Mouse (Mus musculus): Measurements from ENCODE around the gene 1700122O11Rik. TPM values are rescaled to one million over a fixed set of nuclear protein-coding genes. Genes with fewer than 3 reads are reported as not detected.
A peak's percentile ranks its signal among the peaks of the same experiment; 100 is the strongest.

Gene 1700122O11Rik
- not detected for total RNA-seq (2021)

DNA sequence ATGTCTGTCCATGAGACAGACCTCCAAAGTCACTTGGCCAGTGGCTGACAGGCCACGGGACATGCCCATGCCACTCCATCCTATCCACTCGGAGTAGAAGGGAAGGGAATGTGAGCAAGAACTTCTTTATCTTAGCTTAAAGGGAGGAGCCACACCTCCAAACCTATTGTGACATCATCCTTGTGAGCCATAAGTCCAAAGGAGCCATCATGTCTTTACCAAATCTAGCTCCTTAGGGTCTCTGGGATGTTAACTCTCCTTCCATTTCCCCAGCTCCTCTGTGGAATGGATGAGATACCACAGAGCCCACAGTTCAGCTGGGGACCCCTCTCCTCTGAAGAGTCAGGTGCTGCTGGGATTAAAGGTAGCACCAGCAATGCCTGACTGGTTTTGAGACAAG is at the start of gene 1700122O11Rik:
Gene 1700122O11Rik, minus strand, starts transcription at position 101 of the 400 bp plus-strand sequence.
- no peak for DNase-seq
- intact Hi-C loops (cut with DNase I) = no loop called here

DNA sequence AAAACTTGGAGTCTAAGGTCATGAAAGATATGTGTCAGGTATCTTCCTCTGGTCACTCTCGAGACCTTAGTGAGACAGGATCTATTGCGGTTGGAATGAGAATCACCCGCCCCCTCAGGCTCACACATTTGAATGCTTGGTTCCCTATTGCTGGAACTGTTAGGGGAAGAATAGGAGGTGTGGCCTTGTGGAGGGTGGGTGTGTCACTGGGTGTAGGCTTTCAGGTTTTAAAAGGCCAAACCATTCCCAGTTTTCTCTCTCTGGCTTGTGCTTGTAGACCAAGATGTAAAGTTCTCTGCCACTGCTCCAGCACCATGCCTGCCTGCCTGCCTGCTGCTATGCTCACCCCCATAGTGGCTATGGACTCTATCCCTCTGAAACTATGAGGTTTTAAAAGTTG is 42.5 kb upstream of the 1700122O11Rik start:
- no peak for DNase-seq
- intact Hi-C loops (cut with DNase I) = no loop called here

GRCm38 (mm10) chr17:48067729-48068128 is 29.6 kb upstream of the 1700122O11Rik start:
- no peak for DNase-seq
- intact Hi-C loops (cut with DNase I) = no loop called here

DNA sequence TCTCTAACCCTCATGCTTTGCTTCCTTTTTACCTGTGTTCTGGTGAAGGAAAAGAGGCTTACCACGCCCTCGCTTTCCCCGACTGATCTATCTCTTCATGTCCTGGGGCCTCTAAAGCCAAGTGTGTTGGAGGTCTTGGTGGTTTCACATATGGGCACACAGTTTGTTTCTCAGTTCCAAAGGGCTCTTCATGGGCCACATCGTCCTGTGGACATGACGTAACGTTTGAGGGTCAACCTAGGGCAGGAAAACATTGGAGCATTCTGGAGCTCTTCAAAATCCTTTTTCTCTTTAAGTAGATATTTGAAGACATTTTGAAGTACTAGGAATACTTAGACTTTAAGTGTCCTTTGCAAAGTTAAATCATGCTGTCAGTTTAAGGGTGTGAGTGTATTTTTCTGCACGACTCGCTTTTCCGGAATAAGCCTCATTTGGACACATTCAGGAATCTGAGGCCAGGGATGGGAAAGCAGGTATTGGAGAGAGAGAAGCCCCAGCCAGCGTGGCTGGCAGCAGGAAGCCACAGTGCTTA is 29.1 kb upstream of the 1700122O11Rik start:
- intact Hi-C loops (cut with DNase I) = no loop called here

DNA sequence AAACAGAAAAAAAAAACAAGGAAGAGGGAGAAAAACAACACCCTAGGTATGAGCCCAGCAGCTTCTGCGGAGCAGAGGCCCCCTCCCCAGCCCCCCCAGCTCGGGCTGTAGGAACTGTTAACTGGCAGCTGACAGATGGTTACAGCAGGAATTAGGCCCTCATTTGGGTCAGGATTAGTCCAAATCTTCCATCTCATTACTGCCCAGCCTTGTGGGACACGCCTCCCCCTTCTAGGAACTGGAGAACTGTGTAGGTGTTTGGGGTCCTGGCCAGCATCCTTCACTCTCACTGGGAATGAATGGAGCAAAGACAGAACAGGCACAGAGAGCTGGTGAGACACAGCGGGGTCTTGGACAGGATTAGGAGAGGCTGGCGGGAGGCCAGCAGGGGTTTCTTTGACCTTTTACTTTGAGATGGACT is 27.0 kb upstream of the 1700122O11Rik start:
- DNase-seq = no peak

More for the DNA sequence above, 29.1 kb upstream of the 1700122O11Rik start:
- no peak for DNase-seq

GRCm38 (mm10) chr17:48064196-48064843 is 26.2 kb upstream of the 1700122O11Rik start:
- intact Hi-C loops (cut with DNase I) = no loop called here
- no peak for DNase-seq

More for the DNA sequence above, 27.0 kb upstream of the 1700122O11Rik start:
- intact Hi-C loops (cut with DNase I) = no loop called here

- intact Hi-C loops (cut with DNase I) = no loop called here
- peak; percentile 24 for DNase-seq
Measured at GRCm38 (mm10) chr17:48057382-48057781, 19.3 kb upstream of the 1700122O11Rik start.

- DNase-seq = no peak
- intact Hi-C loops (cut with DNase I) = no loop called here
Measured at GRCm38 (mm10) chr17:48055076-48055816, 17.2 kb upstream of the 1700122O11Rik start.

- intact Hi-C loops (cut with DNase I) = no loop called here
- DNase-seq = no peak
Measured at GRCm38 (mm10) chr17:48053646-48054045, 15.6 kb upstream of the 1700122O11Rik start.

GRCm38 (mm10) chr17:48052338-48053067 is 14.4 kb upstream of the 1700122O11Rik start:
- no peak for DNase-seq
- intact Hi-C loops (cut with DNase I) = no loop called here

- no peak for DNase-seq
- intact Hi-C loops (cut with DNase I) = no loop called here
Measured at GRCm38 (mm10) chr17:48051638-48052337, 13.7 kb upstream of the 1700122O11Rik start.

DNA sequence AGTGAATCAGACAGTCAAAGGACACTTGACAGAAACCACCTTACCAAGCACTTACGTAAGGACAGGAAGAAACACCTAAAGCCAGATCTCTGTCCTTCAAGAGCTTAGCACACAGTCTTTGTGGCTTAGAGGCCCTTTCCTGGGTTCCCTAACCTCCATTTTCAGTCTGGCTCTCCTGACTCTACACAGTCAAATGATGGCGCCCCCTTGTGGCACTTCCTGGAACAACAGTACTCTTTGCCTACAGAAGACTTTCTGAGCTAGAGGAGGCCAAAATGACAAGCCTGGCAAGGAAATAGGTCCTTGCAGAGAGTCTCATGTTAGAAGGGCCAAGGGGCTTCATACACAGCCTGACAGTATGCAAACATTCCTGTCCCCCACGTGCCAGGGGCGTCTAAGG is 7.5 kb upstream of the 1700122O11Rik start:
- intact Hi-C loops (cut with DNase I) = loop anchor here (5.0 kb wide), 2 partner anchors 173 to 253 kb away; no protein-coding TSS in a partner anchor
- peak; percentile 66 to 86 for DNase-seq

GRCm38 (mm10) chr17:48043154-48043880 is 5.2 kb upstream of the 1700122O11Rik start:
- DNase-seq = no peak
- intact Hi-C loops (cut with DNase I) = loop anchor here (2.0 kb wide), 1 partner anchor 119 kb away; the partner anchor contains the start of gene Foxp4

- intact Hi-C loops (cut with DNase I) = loop anchor here (2.0 kb wide), 1 partner anchor 117 kb away; the partner anchor contains the start of gene Foxp4
- peak; percentile 61 to 63 for DNase-seq
Measured at GRCm38 (mm10) chr17:48041351-48042287, 3.5 kb upstream of the 1700122O11Rik start.

- intact Hi-C loops (cut with DNase I) = no loop called here
- DNase-seq = peak; percentile 70 to 73
Measured at GRCm38 (mm10) chr17:48039232-48039866, 1.3 kb upstream of the 1700122O11Rik start.

DNA sequence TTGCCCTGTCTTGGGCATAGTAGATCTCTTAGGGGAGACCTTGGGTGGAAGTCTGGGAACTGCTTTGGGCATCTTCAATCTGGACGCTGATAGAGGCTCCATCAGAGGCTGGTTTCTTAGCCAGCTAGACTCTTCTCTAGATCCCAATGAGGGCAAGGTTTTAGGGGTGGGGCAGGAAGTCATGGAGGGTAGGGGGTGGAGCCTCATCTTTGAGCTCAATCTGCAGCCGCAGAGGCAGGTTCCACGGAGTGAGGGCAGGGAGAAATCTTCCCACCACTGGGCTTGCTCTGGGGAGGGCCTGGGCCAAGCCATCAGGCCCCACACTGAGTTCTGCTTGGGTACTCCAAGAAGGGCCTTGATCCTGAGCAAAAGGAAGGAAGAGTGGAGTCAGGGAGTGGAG is 1.2 kb downstream of the 1700122O11Rik start:
- no peak for DNase-seq
- intact Hi-C loops (cut with DNase I) = no loop called here

DNA sequence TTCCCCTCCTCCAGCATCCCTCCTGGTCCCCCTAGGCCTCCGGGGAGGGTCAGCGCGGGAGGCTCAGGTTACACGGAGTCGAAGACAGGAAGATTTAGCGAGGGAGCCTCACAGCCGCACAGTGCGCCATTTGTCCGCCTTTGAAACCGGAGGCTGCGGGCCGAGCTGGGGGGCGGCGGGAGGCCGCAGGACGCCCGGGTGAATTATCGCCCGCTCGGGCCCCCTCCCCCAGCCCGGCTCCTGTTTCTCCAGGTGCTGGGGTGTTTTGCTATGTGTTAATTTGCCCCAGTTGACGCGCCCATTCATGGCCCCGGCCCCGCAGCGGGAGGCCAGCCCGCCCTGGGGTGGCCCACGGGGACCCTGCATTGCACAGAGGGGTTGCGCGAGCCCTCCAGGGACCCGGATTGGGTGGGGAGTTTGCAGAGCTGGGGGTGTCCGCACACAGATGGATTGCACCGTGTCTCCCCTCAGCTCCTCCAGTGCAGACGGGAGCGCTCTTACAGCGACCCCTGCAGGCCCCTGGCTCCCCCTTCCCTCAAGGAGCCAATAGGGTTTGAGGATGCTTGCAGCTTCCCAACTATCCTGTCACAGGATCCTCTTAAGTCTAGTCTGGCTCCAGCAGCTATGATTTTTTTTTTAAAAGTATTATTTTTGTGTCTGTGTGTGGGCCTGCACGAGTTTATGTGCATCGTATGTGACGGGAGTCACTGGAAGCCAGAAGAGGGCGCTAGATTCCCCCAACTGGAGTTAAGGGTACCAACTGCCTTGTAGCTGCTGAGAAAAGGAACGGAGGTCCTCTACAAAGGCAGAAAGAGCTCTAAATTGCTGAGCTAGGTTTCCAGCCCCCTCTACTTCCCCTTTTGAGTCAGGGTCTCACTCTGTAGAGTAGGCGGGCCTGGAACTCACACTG is 6.3 kb downstream of the 1700122O11Rik start:
- DNase-seq = peak in 1 of 2 experiments; percentile 25
- intact Hi-C loops (cut with DNase I) = no loop called here
